Mouse (Mus musculus) left cerebral cortex, postnatal 10 days (tissue): ENCODE results near the gene Wdr20. TPM values are rescaled to one million over a fixed set of nuclear protein-coding genes. Genes with fewer than 3 reads are reported as not detected.

Experiments used
- DNase-seq, 2 experiments: peaks; one replicate each; pipeline ENCODE4 v3.0.0; 2021 to 2022; ENCODE audit warnings: low spot score in 2 of 2, mixed read lengths in 1 of 2; ENCODE audit errors: extremely low spot score in 1 of 2
- intact Hi-C: fragments of 180-260 bp; cut with DNase I; formaldehyde crosslinking; loops from one replicate; pipeline ENCODE4 v1.15.1; 2025
- total RNA-seq, 2 experiments: library from RNA; stranded (reverse); gene quantifications; 2 replicates each; pipeline ENCODE4 v1.2.3; 2021

Gene Wdr20
- total RNA-seq, 2 experiments from 2014 or later, result 34.6 to 35.9 TPM

DNA sequence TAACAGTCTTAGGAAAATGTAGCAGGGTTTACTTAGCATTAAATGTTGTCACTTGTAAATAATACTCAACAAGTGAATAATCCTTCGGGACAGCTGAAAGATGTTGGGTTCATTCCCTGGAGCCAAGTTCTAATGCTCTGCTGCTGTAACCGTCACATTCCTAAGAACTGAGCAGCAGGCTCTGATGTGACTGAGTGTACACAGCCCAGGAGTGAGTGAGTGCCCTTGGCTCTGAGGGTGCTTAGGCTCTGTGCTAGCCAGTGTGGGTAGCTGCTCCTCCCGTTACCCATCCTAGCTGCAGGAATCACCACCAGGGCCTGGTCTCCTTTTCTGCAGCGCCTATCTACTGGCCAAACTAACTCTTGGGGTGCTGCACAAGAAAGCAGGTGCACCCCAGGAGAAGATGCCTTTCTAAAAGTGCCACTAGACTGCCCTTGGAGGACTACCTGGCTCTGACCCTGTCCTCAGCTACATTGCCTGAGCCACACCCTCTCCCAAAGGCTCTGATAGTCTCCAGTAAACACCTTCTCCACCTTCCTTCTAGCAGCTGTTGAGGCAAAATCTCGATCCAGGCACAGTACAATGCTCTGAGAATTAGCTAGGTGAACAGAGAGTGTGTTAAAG, 65.0 kb downstream of the Wdr20 start:
- no peak for DNase-seq
- intact Hi-C loops, result no loop called here

DNA sequence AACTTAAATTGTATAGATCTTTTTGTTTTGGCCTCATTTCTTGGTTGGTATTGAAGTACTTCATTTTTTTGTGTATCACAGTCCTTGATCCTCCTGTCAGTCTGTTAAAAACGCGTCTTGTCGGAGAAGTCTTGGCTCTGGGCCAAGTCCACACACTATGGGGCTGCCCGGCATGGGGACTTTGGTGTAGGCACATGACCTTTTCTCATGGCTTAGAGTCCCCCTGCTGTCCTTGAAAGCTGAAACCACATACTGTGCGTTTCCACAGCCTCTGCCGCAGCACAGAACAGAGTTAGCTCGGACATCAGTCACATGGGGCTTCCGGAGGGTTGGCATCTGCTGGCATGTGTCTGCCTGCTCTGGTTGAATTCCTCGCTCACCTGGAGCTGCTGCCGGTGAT, 66.5 kb downstream of the Wdr20 start:
- peak in 1 of 2 experiments; percentile 54 for DNase-seq
- intact Hi-C loops, result no loop called here

DNA sequence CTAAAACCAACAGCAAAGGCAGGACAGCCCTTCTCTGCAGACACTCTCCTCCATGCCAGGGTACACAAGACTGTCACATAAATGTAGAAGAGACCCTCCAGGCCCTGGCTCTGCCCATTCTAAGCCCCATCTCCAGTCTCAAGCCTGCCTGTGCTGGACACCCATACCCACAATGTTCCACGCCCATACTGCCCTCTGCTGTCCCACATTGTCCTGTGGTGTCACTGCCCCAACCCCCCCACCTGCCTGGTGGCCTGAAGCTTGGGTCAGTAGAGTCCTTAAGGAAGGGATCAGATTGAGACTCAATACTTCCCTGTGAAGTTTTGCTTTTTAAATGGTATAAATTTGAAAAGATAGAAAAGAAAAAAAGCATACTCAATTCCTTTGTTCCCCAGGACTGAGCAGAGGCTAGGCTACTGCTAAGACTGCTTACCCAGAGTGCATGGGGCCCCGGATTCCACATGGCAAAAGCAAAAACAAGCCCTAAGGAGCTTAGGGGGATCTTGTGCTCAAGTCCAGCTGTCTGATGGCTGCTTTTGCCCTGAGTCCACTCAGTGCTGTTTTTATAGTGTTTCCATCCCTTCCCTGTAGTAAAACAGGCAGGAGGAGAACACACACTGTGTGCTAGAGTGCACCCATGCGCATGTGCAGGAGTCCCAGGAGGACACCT, 68.7 kb downstream of the Wdr20 start:
- no peak for DNase-seq
- intact Hi-C loops, result no loop called here

DNA sequence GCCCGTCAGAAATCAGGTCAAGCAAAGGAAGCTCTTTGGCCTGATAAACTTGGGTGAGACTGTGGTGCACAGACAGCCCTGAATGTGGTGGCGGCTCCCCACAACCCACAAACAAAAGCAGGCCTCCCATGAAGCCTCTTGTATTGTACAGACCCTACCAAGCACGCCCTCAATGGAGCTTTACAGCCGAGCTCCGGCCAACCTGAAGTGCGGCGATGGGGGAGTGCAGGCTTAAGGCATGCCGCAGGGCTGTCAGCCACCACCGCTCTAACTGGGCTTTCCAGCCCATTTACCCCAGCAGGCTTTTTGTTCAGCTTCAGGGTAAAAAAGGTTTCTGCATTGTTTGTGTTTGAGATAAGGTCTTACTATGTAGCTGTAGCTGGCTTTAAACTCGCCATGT, 70.7 kb downstream of the Wdr20 start:
- no peak for DNase-seq
- intact Hi-C loops, result no loop called here

DNA sequence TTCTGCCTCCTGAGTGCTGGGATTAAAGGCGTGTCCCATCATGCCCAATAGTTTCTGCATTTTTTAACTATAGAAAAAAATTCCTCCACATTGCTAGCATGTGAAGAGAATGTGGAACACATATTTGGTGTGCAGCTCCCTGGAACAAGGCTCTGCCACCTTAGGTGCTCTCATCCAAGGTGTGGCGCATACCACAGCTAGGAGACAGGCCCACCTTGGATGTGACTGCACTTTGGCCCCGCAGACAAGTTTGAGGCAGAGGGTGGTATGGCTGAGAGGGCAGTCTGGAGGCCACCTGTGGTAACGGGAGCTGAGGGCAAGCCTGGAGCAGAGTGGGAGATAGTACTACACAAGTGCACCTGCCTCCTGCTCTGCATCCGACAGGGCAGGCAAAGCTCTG, 71.1 kb downstream of the Wdr20 start:
- DNase-seq, result no peak
- intact Hi-C loops, result no loop called here

DNA sequence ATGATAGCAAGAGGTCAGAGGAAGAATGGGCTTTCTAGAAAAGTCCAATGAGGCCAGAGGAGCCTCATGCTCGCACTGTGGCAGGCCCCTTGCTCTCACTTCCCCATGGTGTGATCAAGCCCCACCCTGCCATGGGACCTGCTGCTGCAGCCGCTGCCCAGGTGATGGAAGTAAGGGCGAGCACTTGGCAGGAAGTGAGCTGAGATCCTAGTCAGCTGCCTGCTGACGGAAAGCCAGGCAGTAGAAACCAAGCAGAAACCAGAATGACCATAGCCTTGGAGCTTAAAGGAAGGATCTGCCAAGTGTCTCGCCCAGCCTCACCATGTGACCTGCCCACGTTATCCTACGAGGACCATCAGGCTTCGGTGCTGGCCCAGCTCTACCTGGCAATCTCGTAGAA, 75.4 kb downstream of the Wdr20 start:
- DNase-seq, result no peak
- intact Hi-C loops, result no loop called here

DNA sequence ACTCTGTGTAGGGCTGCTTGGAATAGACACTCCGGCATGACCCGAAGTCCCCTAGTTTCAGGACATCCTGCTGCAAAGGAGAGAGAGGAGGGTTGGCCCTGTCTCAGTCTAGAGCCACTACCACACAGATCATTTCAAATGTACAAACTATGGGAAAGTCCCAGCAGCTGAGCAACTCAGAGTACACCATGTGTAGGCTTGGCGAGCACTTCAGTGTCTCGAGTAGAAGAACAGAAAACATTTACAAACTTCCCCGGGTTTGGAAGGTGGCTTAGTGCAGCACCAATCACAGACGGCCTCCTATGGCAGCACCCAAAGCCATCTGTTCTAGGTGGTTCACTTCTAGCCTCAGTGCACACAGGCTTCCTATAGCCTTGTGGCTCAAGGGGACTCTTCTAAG, 75.9 kb downstream of the Wdr20 start:
- intact Hi-C loops, result no loop called here

DNA sequence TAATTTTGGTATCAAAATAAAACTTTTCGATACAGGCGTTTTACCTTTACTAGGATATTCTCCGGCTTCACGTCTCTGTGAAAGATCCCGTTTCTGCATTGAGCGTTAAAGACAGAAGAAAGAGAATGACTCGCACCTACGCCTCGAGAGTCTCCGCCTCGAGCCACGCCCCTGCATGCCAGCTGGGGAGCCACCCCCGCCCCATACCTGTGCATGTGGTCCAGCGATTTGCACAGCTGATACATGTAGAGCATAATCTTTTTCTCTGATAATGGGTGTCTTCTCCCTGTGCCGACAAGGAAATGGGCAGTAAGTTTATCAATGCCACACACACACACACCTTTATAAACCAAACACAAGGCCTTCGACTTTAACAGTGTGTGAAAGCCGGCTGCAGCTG, 77.2 kb downstream of the Wdr20 start:
- intact Hi-C loops, result no loop called here

More for the DNA sequence above, 75.9 kb downstream of the Wdr20 start:
- DNase-seq, result no peak

DNA sequence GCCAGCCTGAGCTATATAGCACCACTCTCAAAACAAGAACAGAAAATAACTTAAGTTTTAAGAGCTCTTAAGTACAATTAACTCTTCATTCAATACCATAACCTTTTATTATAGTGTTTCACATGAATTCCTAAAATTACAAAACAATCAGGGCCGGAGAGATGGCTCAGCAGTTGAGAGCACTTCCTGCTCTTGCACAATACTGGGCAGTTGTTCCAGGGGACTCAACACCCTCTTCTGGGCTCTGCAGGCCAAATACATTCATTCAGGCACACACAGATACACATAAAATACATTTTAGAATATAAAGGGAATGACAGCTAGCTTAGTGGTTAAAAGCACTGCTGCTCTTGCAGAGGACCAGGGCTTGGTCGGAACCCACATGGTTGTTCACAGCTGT, 79.1 kb downstream of the Wdr20 start:
- intact Hi-C loops, result no loop called here
- DNase-seq, result no peak

More for the DNA sequence above, 77.2 kb downstream of the Wdr20 start:
- no peak for DNase-seq

DNA sequence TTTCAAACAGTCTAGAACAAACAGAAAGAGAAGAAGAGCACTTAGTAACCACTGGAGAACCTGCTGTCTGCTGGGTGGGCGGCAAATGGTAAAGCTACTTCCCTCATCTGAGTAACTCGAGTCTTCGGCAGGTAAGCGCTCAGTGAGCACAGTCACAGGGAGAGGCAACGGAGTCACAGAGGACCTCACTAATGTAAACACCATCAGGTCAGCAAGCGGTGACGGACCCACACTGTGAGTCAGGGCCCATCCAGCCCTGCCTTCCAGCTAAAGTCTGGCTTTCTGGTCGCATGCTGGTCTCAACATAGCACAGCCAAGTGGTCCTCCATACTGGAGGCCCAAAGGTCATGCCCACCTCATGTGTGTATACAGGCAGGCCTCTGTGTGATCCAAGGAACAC, 81.6 kb downstream of the Wdr20 start:
- intact Hi-C loops, result no loop called here
- no peak for DNase-seq

DNA sequence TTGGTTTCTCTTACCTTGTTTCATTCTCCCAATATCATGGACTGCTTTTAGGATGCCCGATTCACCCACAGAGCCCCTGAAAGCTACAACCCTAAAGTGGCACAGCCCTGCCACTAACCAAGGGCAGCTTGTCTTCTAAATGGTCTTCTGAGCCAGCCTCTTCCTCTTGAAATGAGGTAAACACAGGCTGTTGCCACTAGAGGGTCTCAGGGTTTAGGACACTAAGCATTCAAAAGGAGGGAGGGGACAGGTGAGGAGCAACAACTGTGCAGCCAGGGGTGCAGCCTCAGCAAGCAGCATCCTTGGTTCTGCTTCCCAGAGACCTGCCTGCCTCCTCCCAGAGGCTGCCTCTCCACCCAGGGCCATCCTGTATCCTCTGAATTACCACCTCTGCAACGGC, 84.0 kb downstream of the Wdr20 start:
- DNase-seq, result no peak
- intact Hi-C loops, result no loop called here

DNA sequence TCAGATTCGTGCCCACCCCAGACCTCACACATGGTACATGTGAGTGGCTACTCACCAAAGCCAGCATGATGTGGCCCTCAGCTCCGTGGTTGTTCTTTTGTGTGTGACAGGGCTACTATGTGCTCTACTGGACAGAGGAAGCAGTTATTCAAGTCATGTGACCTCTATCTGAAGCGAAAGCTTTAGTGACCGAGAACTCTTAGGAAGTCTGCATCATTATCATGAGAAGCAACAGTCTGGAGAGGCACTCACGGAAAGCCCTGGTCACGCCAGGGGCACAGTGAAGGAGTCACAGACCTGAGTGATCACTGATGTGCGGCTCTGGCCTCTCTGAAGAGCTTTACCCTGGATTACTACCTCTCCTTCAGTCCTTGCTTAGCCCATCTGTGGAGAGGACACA, 84.6 kb downstream of the Wdr20 start:
- DNase-seq, result no peak
- intact Hi-C loops, result no loop called here

DNA sequence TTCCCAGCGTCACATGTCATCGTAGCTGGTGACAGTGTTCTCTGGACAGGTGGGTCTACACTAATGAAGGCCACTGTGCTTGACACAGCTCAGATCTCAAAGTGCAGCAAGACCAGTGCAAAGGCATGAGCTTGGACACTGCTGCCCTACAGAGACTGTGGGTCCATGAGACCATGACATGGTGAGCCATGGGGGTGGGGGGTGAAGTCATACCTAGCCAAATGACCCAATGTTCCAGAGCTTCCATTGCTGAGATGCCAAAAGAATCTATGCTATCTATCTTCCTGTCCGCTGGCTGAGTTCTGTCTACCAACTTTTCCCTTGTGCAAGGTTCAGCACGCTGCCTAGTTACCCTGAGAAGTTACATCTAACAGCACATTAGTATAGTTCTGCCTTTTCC, 91.2 kb downstream of the Wdr20 start:
- intact Hi-C loops, result no loop called here
- no peak for DNase-seq

DNA sequence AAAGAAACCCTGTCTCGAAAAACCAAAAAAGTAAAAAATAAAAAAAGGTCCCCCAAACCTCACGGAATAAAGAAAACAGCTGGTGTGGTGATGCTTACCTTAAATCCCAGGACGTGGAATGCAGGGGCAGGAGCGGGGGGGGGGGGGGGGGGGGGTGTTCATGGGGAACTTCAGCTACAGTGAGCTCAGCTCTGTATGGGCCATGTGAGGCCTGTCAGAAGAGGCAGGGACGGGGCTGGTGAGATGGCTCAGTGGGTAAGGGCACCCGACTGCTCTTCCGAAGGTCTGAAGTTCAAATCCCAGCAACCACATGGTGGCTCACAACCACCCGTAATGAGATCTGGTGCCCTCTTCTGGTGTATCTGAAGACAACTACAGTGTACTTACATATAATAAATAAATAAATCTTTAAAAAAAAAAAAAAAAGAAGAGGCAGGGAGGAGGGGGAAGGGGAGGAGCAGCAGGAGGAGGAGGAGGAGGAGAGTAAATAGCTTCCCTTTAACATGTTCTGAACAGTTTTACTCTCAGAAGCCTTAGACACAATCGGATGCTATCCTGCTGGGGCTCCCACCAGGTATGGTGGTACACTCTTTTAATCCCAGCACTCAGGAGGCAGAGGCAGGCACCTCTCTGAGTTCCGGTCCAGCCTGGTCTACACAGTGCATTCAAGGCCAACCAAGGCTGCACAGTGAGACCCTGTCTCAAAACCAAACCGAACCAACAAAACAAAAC, 92.7 kb downstream of the Wdr20 start:
- intact Hi-C loops, result no loop called here

DNA sequence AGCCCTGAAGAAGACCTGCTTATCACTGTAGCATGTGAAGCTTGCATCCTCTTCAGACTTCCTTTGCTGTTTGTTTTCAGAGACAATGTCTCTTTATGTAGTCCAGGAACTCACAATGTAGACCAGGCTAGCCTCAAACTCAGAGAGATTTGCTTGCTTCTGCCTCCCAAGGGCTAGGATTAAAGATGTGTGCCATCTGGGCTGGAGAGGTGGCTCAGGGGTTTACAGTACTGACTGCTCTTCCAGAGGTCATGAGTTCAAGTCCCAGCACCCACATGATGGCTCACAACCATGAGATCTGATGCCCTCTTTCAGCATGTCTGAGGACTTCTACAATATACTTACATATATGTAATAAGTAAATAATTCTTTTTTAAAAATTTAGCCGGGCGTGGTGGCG, 97.4 kb downstream of the Wdr20 start:
- intact Hi-C loops, result no loop called here
- no peak for DNase-seq

More for the DNA sequence above, 92.7 kb downstream of the Wdr20 start:
- DNase-seq, result no peak

DNA sequence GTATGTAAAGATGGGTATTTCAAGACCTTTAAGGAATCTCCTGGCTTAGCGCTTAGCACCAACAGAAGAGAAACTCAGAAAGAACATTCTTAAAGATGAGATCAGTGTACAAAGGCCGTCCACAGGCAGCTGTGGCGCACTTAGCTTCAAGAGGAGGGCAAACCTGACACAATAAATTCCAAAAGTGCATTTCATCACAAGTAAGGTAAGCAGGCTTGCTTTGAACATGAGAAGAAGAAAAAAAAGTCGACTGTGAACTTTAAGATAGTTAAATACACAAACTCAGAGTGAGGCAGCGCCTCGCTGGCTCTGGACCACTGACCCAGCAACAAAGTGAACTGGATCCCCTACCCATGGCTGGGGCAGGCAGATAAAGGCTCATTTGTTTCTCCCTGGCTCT, 99.0 kb downstream of the Wdr20 start:
- intact Hi-C loops, result no loop called here
- DNase-seq, result no peak

DNA sequence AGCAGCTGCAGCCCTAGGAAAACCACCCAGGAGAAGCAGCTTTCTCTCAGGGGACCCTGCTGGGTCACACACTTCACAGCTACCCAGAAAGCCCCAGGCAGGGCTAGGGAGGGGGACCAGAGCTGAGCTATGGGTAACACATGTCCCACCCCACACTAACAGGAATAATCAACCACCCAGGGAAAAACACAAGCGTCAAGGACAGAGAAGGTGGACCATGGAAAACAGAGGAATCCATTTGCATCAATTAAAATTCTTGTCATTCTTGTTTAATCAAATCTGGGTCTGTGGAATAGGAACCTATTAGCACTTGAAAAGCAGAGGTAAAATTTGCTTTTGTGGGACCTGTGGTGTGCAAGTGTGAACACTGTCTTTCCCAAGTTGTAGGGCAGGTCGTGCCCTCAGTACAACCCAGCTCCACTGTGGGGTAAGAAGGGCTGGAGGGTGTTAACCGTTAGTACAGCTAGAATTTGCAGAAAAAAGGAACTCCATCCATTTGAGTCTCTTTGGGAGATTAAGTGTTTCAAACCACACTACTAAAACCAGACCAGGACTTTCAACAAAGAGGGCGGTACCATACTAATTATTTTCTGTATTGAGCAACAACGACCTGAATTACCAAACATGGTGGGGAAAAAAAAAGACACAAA, 99.6 kb downstream of the Wdr20 start:
- DNase-seq, result no peak
- intact Hi-C loops, result no loop called here

DNA sequence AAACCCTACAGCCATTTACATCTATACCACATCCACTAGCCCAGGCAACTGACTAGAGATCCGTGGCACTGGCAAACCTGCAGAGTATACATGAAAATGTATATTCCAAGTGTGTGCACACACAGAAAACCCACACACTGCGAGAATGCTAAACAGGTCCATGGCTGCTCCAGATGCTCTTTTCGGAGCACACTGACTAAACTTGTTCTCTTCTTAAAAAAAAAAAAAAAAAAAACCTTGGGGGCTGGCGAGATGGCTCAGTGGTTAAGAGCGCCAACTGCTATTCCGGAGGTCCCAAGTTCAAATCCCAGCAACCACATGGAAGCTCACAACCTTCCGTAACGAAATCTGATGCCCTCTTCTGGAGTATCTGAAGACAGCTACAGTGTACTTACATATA, 100.1 kb downstream of the Wdr20 start:
- no peak for DNase-seq
- intact Hi-C loops, result no loop called here

DNA sequence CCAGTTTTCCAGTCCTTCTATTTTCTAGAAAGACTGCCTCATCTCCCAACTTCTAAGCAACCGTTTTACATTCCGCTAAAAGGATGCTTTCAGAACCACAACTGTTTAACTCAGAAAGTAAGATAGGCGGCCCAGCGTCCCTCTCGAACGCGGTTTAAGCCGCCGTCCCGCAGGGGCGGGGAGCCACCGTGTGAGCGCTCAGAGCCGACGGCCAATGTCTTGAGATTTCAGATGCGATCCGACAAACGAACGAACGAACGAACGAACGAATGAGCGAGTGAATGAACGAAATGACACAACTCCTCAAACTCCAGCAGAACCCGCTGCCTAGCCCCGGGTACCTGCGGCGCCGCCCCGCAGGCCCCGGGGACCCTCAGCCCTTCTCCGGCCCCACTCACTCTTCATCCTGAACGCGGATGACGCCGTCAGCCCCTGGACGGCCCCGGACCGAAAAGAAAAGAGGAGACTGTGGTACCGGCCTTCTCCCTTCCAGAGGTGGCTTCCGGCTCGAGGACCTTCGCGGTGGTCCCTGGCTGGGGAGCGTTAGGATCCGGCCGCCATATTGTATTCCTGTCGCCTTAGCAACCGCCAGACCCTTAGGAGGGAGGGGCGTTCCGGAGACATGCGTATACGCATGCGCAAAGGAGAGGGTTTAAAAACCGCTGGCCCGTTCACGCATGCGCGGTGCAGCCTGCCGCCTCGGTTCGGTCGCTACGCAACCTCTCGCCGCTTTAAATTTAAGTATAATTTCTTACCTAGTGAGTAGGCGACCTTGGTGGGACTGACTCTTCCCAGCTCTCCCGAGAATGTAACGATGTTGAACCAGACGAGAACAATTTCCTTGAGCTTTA, 102.8 kb downstream of the Wdr20 start, which contains the start of gene Mok:
Mok (minus strand) TSS at position 592 of the 851 bp plus-strand sequence.
- intact Hi-C loops, result loop anchor here (5.0 kb wide), 5 partner anchors 103 to 418 kb away; partner anchors contain the start of genes Dync1h1 and Wdr20
- DNase-seq, result peak; percentile 95 to 96
